Mouse (Mus musculus): Measurements from ENCODE around the gene Jsrp1.

GRCm38 (mm10) chr10:80787517-80787916 is 25.8 kb downstream of the Jsrp1 start:
- no peak for TF ChIP-seq CTCF (IDR thresholded peaks at IDR 0.05; ENCODE audit: low read depth, low read length)
- no peak for TF ChIP-seq POLR2AphosphoS5 (IDR thresholded peaks at IDR 0.05; ENCODE audit: insufficient replicate concordance, low read depth, low read length)
- no peak for TF ChIP-seq TAL1 (conservative IDR thresholded peaks at IDR 0.05; ENCODE audit: low read depth, low read length)
- no peak for TF ChIP-seq GATA1 (IDR thresholded peaks at IDR 0.05; ENCODE audit: borderline replicate concordance, low read length)
- TF ChIP-seq GATA2 (IDR thresholded peaks at IDR 0.05; ENCODE audit: borderline replicate concordance, low read depth, low read length) = no peak

Data from G1E (cell line).